Mouse (Mus musculus): ENCODE results near the gene 2410004P03Rik.

GRCm38 (mm10) chr12:16999146-16999545, 12.4 kb downstream of the 2410004P03Rik start:
- TF ChIP-seq POLR2A (IDR thresholded peaks at IDR 0.05; ENCODE audit: borderline replicate concordance, low read depth, low read length) (no peak), CTCF (IDR thresholded peaks at IDR 0.05; ENCODE audit: low read depth, low read length) (no peak)
